Mouse (Mus musculus): ENCODE data around the gene Tmem94. TPM values are rescaled to one million over a fixed set of nuclear protein-coding genes. Genes with fewer than 3 reads are reported as not detected.

Gene Tmem94
- polyA plus RNA-seq, 1 experiment, result 84.7 TPM

DNA sequence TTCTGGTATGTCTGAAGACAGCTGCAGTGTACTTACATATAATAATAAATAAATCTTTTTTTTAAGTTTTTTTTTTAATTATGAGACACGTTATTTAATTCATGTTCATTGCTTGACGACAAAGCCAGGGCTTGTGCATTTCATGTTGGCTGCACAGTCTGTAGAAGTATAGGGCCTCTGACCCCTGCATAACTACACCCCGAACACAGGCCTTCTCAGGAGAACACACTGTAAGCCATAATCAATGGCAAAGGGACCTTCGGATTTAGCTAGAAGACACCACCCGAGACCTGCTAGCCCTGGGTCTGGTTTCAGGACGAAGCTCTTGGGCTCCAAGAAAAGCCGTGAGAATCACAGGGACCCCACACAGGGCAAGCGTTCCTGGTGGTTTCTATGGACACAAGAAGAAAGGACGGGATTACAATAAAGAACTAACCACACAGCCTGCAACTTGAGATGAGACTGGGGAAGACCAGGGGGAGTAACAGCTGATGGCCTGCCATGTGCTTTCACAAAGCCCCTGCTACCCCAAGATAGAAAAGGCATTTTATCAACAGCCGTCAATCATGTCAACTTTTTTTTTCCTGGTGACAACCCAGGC lies 27.5 kb upstream of the Tmem94 start:
- TF ChIP-seq POLR2A (IDR thresholded peaks at IDR 0.05; ENCODE audit: control insufficient read depth, extremely low read depth, insufficient read depth, low read length, poor library complexity) (no peak), CTCF (IDR thresholded peaks at IDR 0.05; ENCODE audit: borderline replicate concordance, control insufficient read depth, extremely low read depth, insufficient read depth, low read length, poor library complexity) (no peak)
- DNase-seq, result no peak
- Histone ChIP-seq H3K36me3 (ENCODE audit: control insufficient read depth, insufficient read depth, low read length) (no peaks in the 10 kb centered on the region), H3K4me3 (ENCODE audit: control insufficient read depth, insufficient read depth, low read length) (no peak overlapping the region), H3K4me1 (replicated peaks; ENCODE audit: control insufficient read depth, insufficient read depth, low read length) (no peaks in the 10 kb centered on the region), H3K27ac (ENCODE audit: control insufficient read depth, insufficient read depth, low read length) (no peak overlapping the region), H3K27me3 (ENCODE audit: control insufficient read depth, insufficient read depth, low read length) (no peaks in the 10 kb centered on the region)
- WGBS, result 95% methylated on average over 10 of the region's 10 CpGs

- H3K27ac ChIP-seq (ENCODE audit: control insufficient read depth, insufficient read depth, low read length), result no peak overlapping the region
- 78% methylated on average over 13 of the region's 13 CpGs for WGBS
- TF ChIP-seq CTCF (IDR thresholded peaks at IDR 0.05; ENCODE audit: borderline replicate concordance, control insufficient read depth, extremely low read depth, insufficient read depth, low read length, poor library complexity), result no peak
- no peak for TF ChIP-seq POLR2A (IDR thresholded peaks at IDR 0.05; ENCODE audit: control insufficient read depth, extremely low read depth, insufficient read depth, low read length, poor library complexity)
- no peak for DNase-seq
- H3K36me3 ChIP-seq (ENCODE audit: control insufficient read depth, insufficient read depth, low read length), result no peaks in the 10 kb centered on the region
- no peaks in the 10 kb centered on the region for H3K4me1 ChIP-seq (replicated peaks; ENCODE audit: control insufficient read depth, insufficient read depth, low read length)
- no peaks in the 10 kb centered on the region for H3K27me3 ChIP-seq (ENCODE audit: control insufficient read depth, insufficient read depth, low read length)
- H3K4me3 ChIP-seq (ENCODE audit: control insufficient read depth, insufficient read depth, low read length), result no peak overlapping the region
Observed at GRCm38 (mm10) chr11:115738275-115738885, 26.9 kb upstream of the Tmem94 start.

- WGBS, result 90% methylated on average over 11 of the region's 11 CpGs
- Histone ChIP-seq H3K4me1 (replicated peaks; ENCODE audit: control insufficient read depth, insufficient read depth, low read length) (peaks cover 4% of the 10 kb centered on the region), H3K36me3 (ENCODE audit: control insufficient read depth, insufficient read depth, low read length) (no peaks in the 10 kb centered on the region), H3K4me3 (ENCODE audit: control insufficient read depth, insufficient read depth, low read length) (no peak overlapping the region), H3K27ac (ENCODE audit: control insufficient read depth, insufficient read depth, low read length) (no peak overlapping the region), H3K27me3 (ENCODE audit: control insufficient read depth, insufficient read depth, low read length) (no peaks in the 10 kb centered on the region)
- no peak for TF ChIP-seq POLR2A (IDR thresholded peaks at IDR 0.05; ENCODE audit: control insufficient read depth, extremely low read depth, insufficient read depth, low read length, poor library complexity)
- TF ChIP-seq CTCF (IDR thresholded peaks at IDR 0.05; ENCODE audit: borderline replicate concordance, control insufficient read depth, extremely low read depth, insufficient read depth, low read length, poor library complexity), result no peak
- DNase-seq, result no peak
Observed at GRCm38 (mm10) chr11:115741070-115741469, 24.2 kb upstream of the Tmem94 start.

DNA sequence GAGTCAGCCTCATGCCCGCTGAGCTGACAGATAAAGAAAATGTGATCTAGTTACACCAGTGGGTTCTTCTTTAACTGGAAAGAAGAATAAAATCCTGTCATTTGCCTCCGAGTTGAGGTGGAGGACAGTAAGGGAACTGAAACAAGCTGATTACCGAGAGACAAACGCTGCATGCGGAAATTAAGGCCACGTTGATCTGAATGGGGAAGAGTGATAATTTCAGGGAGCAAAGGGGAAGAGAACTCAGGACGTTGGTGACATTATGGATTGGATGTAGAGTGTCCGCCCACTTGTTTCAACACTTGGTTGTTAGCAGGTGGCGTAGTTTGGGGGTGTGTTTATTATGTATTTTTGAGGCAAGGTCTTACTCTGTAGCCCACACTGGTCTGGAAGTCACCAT lies 22.3 kb upstream of the Tmem94 start:
- TF ChIP-seq CTCF (IDR thresholded peaks at IDR 0.05; ENCODE audit: borderline replicate concordance, control insufficient read depth, extremely low read depth, insufficient read depth, low read length, poor library complexity) (no peak), POLR2A (IDR thresholded peaks at IDR 0.05; ENCODE audit: control insufficient read depth, extremely low read depth, insufficient read depth, low read length, poor library complexity) (no peak)
- H3K36me3 ChIP-seq (ENCODE audit: control insufficient read depth, insufficient read depth, low read length), result no peaks in the 10 kb centered on the region
- 79% methylated on average over 9 of the region's 9 CpGs for WGBS

GRCm38 (mm10) chr11:115744385-115744784 lies 20.8 kb upstream of the Tmem94 start:
- no peak overlapping the region for H3K27ac ChIP-seq (ENCODE audit: control insufficient read depth, insufficient read depth, low read length)
- no peak for TF ChIP-seq POLR2A (IDR thresholded peaks at IDR 0.05; ENCODE audit: control insufficient read depth, extremely low read depth, insufficient read depth, low read length, poor library complexity)
- TF ChIP-seq CTCF (IDR thresholded peaks at IDR 0.05; ENCODE audit: borderline replicate concordance, control insufficient read depth, extremely low read depth, insufficient read depth, low read length, poor library complexity), result no peak
- no peaks in the 10 kb centered on the region for H3K36me3 ChIP-seq (ENCODE audit: control insufficient read depth, insufficient read depth, low read length)
- no peak for DNase-seq
- H3K4me1 ChIP-seq (replicated peaks; ENCODE audit: control insufficient read depth, insufficient read depth, low read length), result peaks cover 23% of the 10 kb centered on the region
- 77% methylated on average over 5 of the region's 5 CpGs for WGBS
- H3K4me3 ChIP-seq (ENCODE audit: control insufficient read depth, insufficient read depth, low read length), result no peak overlapping the region
- no peaks in the 10 kb centered on the region for H3K27me3 ChIP-seq (ENCODE audit: control insufficient read depth, insufficient read depth, low read length)

More for the DNA sequence above, 22.3 kb upstream of the Tmem94 start:
- Histone ChIP-seq H3K4me3 (ENCODE audit: control insufficient read depth, insufficient read depth, low read length) (no peak overlapping the region), H3K27me3 (ENCODE audit: control insufficient read depth, insufficient read depth, low read length) (no peaks in the 10 kb centered on the region), H3K27ac (ENCODE audit: control insufficient read depth, insufficient read depth, low read length) (no peak overlapping the region), H3K4me1 (replicated peaks; ENCODE audit: control insufficient read depth, insufficient read depth, low read length) (peaks cover 19% of the 10 kb centered on the region)
- no peak for DNase-seq

- Histone ChIP-seq H3K27ac (ENCODE audit: control insufficient read depth, insufficient read depth, low read length) (0 out of 2 replicates have a peak overlapping the region, but pooled peaks have one; percentile 12), H3K27me3 (ENCODE audit: control insufficient read depth, insufficient read depth, low read length) (no peaks in the 10 kb centered on the region), H3K4me3 (ENCODE audit: control insufficient read depth, insufficient read depth, low read length) (no peak overlapping the region), H3K36me3 (ENCODE audit: control insufficient read depth, insufficient read depth, low read length) (no peaks in the 10 kb centered on the region), H3K4me1 (replicated peaks; ENCODE audit: control insufficient read depth, insufficient read depth, low read length) (peaks cover 23% of the 10 kb centered on the region)
- WGBS, result 86% methylated on average over 1 of the region's 1 CpGs
- DNase-seq, result no peak
- TF ChIP-seq POLR2A (IDR thresholded peaks at IDR 0.05; ENCODE audit: control insufficient read depth, extremely low read depth, insufficient read depth, low read length, poor library complexity) (no peak), CTCF (IDR thresholded peaks at IDR 0.05; ENCODE audit: borderline replicate concordance, control insufficient read depth, extremely low read depth, insufficient read depth, low read length, poor library complexity) (no peak)
Observed at GRCm38 (mm10) chr11:115746109-115746508, 19.1 kb upstream of the Tmem94 start.

All from thymus, adult 2 months (tissue).